Mouse (Mus musculus) kidney, postnatal 0 days (tissue): ENCODE measurements around the gene Pcp4l1. TPM values are rescaled to one million over a fixed set of nuclear protein-coding genes. Genes with fewer than 3 reads are reported as not detected.

Source experiments
- ATAC-seq: fragments of 200-750 bp; cut with Nextera tagmentation; replicated peaks from 2 replicates; pipeline ENCODE4 v1.8.0; 2017; ENCODE audit warnings: low read depth, moderate number of reproducible peaks, moderate TSS enrichment, moderate library complexity; ENCODE audit not compliant: low FRiP score
- DNase-seq: peaks from one replicate; pipeline ENCODE4 v3.0.0-alpha.2; 2016; ENCODE audit warnings: low spot score
- H3K27ac ChIP-seq: fragments of 300-500 bp; sonication (generic); 2 replicates; pipeline ENCODE4 v1.5.1; 2014; ENCODE audit warnings: mild to moderate bottlenecking
- H3K27me3 ChIP-seq: fragments of 300-500 bp; sonication (generic); 2 replicates; pipeline ENCODE4 v1.6.1; 2014; ENCODE audit warnings: low read length, mixed read lengths; ENCODE audit not compliant: insufficient read depth
- H3K36me3 ChIP-seq: fragments of 300-500 bp; sonication (generic); 2 replicates; pipeline ENCODE4 v1.6.1; 2014; ENCODE audit warnings: low read length, mixed read lengths; ENCODE audit not compliant: insufficient read depth
- H3K4me1 ChIP-seq: fragments of 300-500 bp; sonication (generic); replicated peaks from 2 replicates; pipeline ENCODE4 v1.6.1; 2014; ENCODE audit warnings: antibody characterized with exemption, low read length, mixed read lengths; ENCODE audit not compliant: insufficient read depth
- H3K4me2 ChIP-seq: fragments of 300-500 bp; sonication (generic); 2 replicates; pipeline ENCODE4 v1.6.1; 2014; ENCODE audit warnings: mild to moderate bottlenecking, low read length, moderate library complexity, mixed read lengths
- H3K4me3 ChIP-seq: fragments of 300-500 bp; sonication (generic); replicated peaks from 2 replicates; pipeline ENCODE4 v1.5.1; 2014; ENCODE audit warnings: low read depth, low read length
- H3K9ac ChIP-seq: fragments of 300-500 bp; sonication (generic); 2 replicates; pipeline ENCODE4 v1.6.1; 2014; ENCODE audit warnings: low read depth, low read length
- H3K9me3 ChIP-seq: fragments of 300-500 bp; sonication (generic); replicated peaks from 2 replicates; pipeline ENCODE4 v1.6.1; 2016; ENCODE audit warnings: low read length, inconsistent platforms, mixed read lengths
- CTCF ChIP-seq: IDR thresholded peaks from 2 replicates; pipeline ENCODE4 v1.5.1; 2016; ENCODE audit warnings: antibody characterized with exemption, low read depth, mild to moderate bottlenecking, moderate library complexity
- WGBS: fragments of 180-500 bp; shearing (Covaris S2); extraction: QIAGEN DNeasy Blood & Tissue Kit; methylation state at CpG from one replicate; pipeline ENCODE4 v1.1.7; 2014; 5-methylcytosine and 5-hydroxymethylcytosine counted together
- polyA plus RNA-seq: library from polyadenylated mRNA; unstranded; fragments of >200 nt; fragmentation: Nextera tagmentation; extraction: Ambion mirVana; gene quantifications from 2 replicates; pipeline ENCODE4 v1.2.1, GENCODE M21; 2015

Gene Pcp4l1
- polyA plus RNA-seq, 1 experiment from 2014 or later: 9.9 TPM

DNA sequence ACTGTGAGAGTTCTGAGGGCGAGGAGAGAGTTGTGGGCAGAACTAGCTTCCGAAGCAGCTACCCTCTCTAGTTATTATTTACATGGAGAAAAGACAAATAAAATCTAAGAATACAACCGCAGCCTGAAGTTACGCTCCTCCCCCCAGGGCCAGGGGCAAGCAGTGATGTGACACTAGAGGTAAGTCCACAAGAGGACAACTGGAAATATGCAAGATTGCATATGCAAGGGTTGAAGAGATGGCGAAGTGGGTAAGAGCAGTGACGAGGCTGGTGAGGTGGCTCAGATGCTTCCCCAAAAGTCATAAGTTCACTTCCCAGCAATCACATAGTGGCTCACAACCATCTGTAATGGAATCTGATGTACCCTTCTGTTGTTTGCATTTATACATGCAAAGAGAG, 27.1 kb upstream of the Pcp4l1 start:
- no peak for ATAC-seq
- no peak for DNase-seq
- peak overlapping the region; percentile 88 for H3K27ac ChIP-seq
- peak overlapping the region; percentile 32; the same call in 1 of the 2 replicates for H3K4me2 ChIP-seq
- H3K36me3 ChIP-seq: peaks cover 10% of the 10 kb centered on the region
- WGBS: 78% methylated on average over 6 of the region's 6 CpGs
- H3K4me3 ChIP-seq: peak overlapping the region; percentile 19; the same call in 1 of the 2 replicates
- H3K4me1 ChIP-seq: peaks cover 11% of the 10 kb centered on the region
- H3K9me3 ChIP-seq: no peaks in the 10 kb centered on the region
- H3K27me3 ChIP-seq: no peaks in the 10 kb centered on the region
- TF ChIP-seq CTCF: no peak
- 0 out of 2 replicates have a peak overlapping the region, but pooled peaks have one; percentile 25 for H3K9ac ChIP-seq

DNA sequence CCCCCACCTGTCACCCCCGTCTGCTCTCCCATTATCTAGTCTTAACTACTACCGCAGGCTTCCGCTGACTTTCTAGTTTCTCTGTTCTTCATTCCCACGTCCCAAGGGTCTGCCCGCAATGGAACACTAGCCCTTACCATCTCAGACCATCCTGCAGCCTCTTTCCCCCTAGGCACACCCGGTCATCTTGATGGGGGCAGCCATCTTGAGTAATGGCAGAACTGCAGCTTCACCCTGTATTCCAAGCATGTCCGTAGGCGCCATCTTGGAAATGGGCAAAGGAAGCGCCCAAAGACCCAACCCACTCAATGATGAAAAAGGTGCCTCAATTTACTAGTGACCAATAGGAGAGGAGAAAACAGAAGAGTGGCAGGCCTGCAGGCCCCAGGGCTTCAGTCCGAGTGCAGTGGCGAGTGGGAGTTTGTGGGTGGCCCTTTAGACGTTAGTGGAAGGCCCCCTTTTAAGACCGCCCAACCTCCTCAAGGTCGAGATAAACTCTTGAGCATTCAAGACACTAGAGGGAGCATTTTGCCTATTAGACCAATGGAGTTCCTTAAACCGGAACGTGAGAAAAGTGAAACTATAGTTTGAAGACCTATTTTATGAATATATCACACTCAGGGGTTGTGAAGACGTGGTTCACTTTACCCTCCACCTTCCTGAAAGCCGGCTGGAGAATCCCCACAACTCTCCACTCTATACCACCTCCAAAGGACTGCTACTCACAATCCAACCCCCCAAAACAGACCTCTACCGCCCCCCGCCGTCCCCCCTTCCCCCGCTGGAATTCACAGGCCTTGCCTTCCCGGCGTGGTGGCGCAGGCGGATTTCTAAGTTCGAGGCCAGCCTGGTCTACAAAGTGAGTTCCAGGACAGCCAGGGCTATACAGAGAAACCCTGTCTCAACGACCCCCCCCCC, 26.4 kb upstream of the Pcp4l1 start, which contains the start of gene Tomm40l:
Gene Tomm40l (minus strand): TSS at position 277 of the 918 bp plus-strand sequence.
- H3K27ac ChIP-seq: peak within 1 kb of the TSS; percentile 88
- no peaks in the 10 kb centered on the region for H3K27me3 ChIP-seq
- WGBS: 3% methylated on average over 28 of the region's 28 CpGs
- peak; percentile 84 for TF ChIP-seq CTCF
- H3K4me1 ChIP-seq: peaks cover 11% of the 10 kb centered on the region
- H3K4me3 ChIP-seq: peak within 1 kb of the TSS; percentile 49
- DNase-seq (peak; percentile 100), ATAC-seq (peak; percentile 98)
- peak within 1 kb of the TSS; percentile 92 for H3K4me2 ChIP-seq
- peaks cover 10% of the 10 kb centered on the region for H3K36me3 ChIP-seq
- H3K9ac ChIP-seq: peak within 1 kb of the TSS; percentile 64
- H3K9me3 ChIP-seq: no peaks in the 10 kb centered on the region

GRCm38 (mm10) chr1:171221281-171222193, 25.5 kb upstream of the Pcp4l1 start:
- peaks cover 11% of the 10 kb centered on the region for H3K4me1 ChIP-seq
- ATAC-seq (no peak; the same call in 1 of the 2 replicates), DNase-seq (peak; percentile 21)
- peaks cover 10% of the 10 kb centered on the region for H3K36me3 ChIP-seq
- H3K4me3 ChIP-seq: peak overlapping the region; percentile 49
- TF ChIP-seq CTCF: no peak
- 6% methylated on average over 22 of the region's 22 CpGs for whole genome bisulfite sequencing
- no peaks in the 10 kb centered on the region for H3K27me3 ChIP-seq
- H3K9ac ChIP-seq: peak overlapping the region; percentile 64
- no peaks in the 10 kb centered on the region for H3K9me3 ChIP-seq
- H3K27ac ChIP-seq: no peak overlapping the region
- peak overlapping the region; percentile 92 for H3K4me2 ChIP-seq

GRCm38 (mm10) chr1:171220871-171221270, 24.8 kb upstream of the Pcp4l1 start:
- H3K27me3 ChIP-seq: no peaks in the 10 kb centered on the region
- no peak overlapping the region for H3K9ac ChIP-seq
- H3K4me1 ChIP-seq: peaks cover 11% of the 10 kb centered on the region
- H3K4me2 ChIP-seq: peak overlapping the region; percentile 92
- DNase-seq (peak; percentile 91), ATAC-seq (peak; percentile 6; the same call in 1 of the 2 replicates)
- H3K36me3 ChIP-seq: peaks cover 10% of the 10 kb centered on the region
- H3K4me3 ChIP-seq: no peak overlapping the region; the same call in 1 of the 2 replicates
- TF ChIP-seq CTCF: peak; percentile 95
- WGBS: 4% methylated on average over 10 of the region's 10 CpGs
- H3K9me3 ChIP-seq: no peaks in the 10 kb centered on the region
- no peak overlapping the region for H3K27ac ChIP-seq

GRCm38 (mm10) chr1:171216241-171216955, 20.3 kb upstream of the Pcp4l1 start:
- Histone ChIP-seq H3K4me3 (no peak overlapping the region), H3K36me3 (peaks cover 10% of the 10 kb centered on the region), H3K4me2 (no peak overlapping the region), H3K9me3 (no peaks in the 10 kb centered on the region), H3K27ac (no peak overlapping the region), H3K4me1 (peaks cover 5% of the 10 kb centered on the region), H3K27me3 (no peaks in the 10 kb centered on the region), H3K9ac (no peak overlapping the region)
- ATAC-seq (no peak), DNase-seq (no peak)
- no peak for TF ChIP-seq CTCF
- 84% methylated on average over 18 of the region's 18 CpGs for whole genome bisulfite sequencing
